Mouse (Mus musculus) gastrocnemius, postnatal 25 days (tissue): ENCODE measurements at regions not wholly inside any gene's neighbourhood (a gene's known extent, or its start where the extent isn't known, plus 50 kb on each side); places are given as distances from the start of the nearest gene placed in this dataset.

Source experiments
- DNase-seq: peaks from one replicate; pipeline ENCODE4 v3.0.0; 2022

- no peak for DNase-seq
Observed at GRCm38 (mm10) chr3:104343096-104343495, 122.9 kb upstream of the Magi3 start.

- no peak for DNase-seq
Observed at GRCm38 (mm10) chr3:104342220-104342619, 122.0 kb upstream of the Magi3 start.

DNA sequence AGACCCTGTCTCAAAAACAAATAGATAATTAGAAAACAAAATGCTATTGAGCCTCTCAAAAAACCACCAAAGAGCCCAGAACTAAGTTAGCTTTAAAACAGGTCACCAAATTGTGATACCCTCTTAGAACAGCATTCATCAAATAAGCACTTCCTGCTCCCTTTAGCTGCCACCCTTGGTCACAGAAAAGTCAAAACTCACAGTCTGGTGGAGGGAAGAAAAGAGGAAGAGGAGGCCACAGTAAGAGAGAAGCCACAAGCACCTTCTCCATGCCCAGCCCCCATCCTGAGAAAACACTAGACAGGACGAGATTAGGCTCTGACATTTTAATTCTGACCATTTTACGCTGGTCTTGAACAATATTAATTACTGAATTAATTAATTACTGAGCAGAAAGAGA, 120.2 kb upstream of the Magi3 start:
- no peak for DNase-seq

GRCm38 (mm10) chr3:104336867-104337266, 116.7 kb upstream of the Magi3 start:
- no peak for DNase-seq

- DNase-seq = no peak
Observed at GRCm38 (mm10) chr3:104336308-104336707, 116.1 kb upstream of the Magi3 start.

GRCm38 (mm10) chr3:104334760-104335159, 114.6 kb upstream of the Magi3 start:
- no peak for DNase-seq

DNA sequence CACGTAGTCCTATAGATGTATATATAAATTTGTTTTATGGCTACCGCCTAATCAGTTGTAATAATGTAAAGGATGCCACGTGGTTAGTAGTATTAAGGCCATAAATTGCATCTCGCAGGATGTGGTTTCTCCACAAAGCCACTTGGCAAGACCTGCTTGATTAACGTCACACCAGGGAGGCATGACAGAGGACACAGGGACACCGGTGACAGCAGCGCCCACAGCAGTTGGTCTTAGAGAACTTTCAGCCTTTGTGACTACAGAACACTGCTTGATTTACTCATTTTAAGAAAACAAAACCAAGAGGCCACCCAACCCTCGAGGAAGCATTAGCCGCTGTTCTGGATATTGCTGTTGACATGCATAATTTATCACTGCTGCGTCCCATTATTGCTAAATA, 113.2 kb upstream of the Magi3 start:
- DNase-seq = no peak

- no peak for DNase-seq
Observed at GRCm38 (mm10) chr3:104330646-104331045, 110.5 kb upstream of the Magi3 start.

DNA sequence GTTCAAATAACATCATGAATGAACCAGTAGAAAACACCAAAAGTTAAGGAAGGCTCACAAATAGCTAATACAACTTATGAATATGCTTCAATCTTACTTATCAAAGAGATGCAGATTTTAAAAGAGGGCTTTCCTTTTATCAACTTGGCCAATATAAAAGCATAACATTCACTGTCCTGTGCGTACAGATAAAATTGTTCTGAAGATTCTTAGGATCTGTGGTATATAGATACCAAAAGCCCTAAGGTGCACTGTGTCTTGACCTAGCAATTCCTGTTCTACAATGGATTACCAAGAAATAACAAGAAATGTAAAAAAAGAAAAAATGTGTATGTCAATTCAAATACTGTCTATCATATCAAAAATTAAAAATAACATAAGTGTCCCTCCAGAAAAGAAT, 107.7 kb upstream of the Magi3 start:
- no peak for DNase-seq

- DNase-seq = no peak
Observed at GRCm38 (mm10) chr3:104327034-104327729, 107.0 kb upstream of the Magi3 start.

DNA sequence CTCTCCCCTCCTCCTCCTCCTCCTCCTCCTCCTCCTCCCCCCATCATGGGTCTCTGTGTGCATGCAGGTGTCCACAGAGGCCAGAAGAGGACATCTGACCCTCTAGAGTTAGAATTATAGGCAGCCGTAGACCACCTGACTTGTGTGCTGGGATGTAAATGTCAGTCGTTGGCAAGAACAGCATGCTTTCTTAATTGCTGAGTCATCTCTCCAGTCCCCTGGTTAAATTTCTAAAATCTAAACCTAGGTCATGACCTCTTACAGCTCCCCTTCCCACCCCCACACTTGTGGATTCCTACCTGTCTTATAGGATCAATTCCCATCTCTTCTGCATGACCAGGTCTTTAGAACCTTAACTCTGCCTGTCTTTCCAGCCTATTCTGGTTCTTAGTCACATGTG, 102.4 kb upstream of the Magi3 start:
- no peak for DNase-seq

- no peak for DNase-seq
Observed at GRCm38 (mm10) chr3:104320404-104320803, 100.2 kb upstream of the Magi3 start.

DNA sequence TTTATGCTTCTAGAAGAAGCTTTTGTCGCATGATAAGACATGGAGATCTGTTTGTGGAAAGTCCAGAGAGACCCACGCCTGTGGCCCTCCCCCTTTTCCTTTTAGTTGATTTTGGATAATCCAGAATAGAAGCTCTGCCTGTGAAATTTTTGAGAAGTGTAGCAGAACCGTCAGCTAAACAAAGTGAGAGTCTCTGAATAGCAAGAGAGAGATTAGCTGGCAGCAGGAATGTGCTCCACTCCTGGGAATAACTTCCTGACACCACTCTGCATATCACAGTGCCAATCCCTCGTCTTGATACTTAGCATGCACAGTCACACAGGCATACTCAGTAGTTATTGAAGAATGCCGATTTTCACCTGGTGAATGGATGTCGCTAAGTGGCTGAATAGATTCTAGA, 99.2 kb upstream of the Magi3 start:
- no peak for DNase-seq

DNA sequence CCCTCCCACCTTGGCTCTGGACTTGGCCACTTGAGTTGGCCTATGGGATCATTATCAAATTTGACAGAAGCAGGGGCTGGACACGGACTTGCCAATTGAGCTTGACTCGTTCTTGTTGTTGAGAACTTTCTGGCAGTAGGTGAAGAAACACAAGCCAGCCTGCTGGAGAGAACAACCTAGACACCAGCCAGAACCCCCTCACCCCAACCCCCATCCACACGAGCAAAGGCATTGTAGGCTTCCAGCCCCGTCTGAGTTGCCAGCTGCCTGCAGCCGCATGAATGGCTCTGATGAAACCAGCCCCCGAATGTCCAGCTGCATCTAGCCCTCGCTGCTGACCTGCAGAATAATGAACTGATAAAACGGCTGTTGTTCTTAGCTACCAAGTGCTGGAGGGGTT, 98.7 kb upstream of the Magi3 start:
- peak; percentile 67 for DNase-seq

DNA sequence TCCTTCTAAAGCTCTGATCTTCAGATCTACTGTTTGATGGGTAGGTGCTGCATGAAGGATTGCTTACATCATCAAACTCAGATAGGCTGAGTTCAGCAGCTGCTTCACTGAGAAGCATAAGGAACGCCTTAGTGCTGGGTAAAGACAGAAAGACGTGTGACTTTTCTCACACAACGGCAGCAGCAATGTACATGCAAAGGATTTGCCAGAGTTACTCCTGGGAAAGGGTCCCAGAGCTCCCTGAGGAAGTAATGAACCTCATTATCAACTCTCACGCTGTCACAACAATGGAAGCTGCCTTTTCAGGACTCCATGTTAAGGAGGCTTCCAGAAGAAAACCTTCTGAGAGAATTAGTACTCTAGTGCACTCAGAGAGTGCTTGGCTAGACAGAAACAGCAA, 97.4 kb upstream of the Magi3 start:
- no peak for DNase-seq

- DNase-seq = no peak
Observed at GRCm38 (mm10) chr3:104313063-104313462, 92.9 kb upstream of the Magi3 start.

DNA sequence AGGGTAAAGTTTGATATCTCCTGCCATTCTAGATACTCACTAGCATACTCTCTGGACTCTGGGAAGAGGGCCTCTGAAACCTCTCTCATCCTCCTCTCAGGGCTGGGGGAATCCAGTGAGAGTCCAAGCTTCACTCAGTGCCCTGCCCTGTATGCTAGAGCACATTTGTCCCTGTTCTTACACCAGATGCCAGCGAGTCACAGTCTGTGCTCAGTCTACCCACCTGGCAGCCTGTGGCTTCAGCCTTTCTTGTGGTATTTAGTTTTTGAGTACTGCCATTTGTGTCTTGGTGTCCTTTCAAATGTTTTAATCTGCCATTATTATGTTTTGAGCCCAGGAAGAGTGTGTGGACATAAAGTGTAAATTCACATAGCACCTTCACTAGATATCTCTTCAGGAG, 86.8 kb upstream of the Magi3 start:
- DNase-seq = no peak

DNA sequence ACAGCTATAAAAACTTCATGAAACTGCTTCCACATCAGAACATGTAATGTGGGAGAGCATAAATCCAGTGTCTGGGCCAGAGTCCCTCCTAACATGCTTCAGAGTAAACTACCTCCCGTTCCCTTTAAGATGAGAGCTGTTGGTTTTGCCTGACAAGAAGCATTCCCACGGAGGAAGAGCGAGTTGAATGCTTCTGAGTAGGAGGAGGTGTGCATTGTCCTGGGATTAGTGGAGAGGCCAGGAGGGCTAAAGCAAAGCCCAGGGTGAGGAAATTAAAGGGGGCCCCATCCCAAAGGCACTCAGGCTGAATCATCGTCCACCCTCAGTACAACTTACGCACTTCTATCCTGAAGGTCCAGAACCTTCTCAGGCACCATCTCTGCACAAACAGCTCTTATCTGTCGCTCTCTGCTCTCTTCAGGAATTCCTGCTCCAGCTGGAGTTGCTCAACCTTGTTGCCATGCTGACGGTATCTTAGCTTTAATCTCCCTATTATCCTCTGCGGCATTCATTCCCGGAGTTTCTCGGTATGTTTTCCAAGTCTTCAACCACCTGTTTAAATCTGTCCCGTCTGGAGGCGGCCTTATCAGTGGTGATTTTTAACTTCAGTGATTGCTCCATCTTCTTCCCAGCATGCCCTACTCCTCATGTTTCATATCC, 85.9 kb upstream of the Magi3 start:
- DNase-seq = no peak

- peak; percentile 17 for DNase-seq
Observed at GRCm38 (mm10) chr3:104303577-104303976, 83.4 kb upstream of the Magi3 start.

- no peak for DNase-seq
Observed at GRCm38 (mm10) chr3:104300201-104300600, 80.0 kb upstream of the Magi3 start.

GRCm38 (mm10) chr3:104298878-104299277, 78.7 kb upstream of the Magi3 start:
- DNase-seq = no peak

DNA sequence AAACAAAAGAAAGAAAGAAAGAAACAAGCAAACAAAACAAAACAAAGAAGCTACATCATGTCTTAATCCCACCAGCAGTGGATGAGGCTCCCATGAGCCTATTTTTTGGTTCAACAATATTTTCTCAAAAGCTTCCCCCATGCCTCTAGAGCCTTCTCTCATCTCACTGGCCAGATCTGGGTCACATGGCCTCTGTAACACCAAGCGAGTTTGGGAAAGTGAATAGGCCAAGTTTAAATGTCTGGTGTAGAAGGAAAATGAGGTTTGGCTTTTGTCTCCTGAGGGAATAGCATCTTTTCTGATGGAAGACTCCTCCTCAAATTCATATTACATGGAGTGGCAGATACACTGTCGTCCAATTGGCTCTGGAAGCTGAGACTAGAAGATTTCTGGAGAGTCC, 78.2 kb upstream of the Magi3 start:
- no peak for DNase-seq

GRCm38 (mm10) chr3:104297112-104297511, 76.9 kb upstream of the Magi3 start:
- DNase-seq = no peak

DNA sequence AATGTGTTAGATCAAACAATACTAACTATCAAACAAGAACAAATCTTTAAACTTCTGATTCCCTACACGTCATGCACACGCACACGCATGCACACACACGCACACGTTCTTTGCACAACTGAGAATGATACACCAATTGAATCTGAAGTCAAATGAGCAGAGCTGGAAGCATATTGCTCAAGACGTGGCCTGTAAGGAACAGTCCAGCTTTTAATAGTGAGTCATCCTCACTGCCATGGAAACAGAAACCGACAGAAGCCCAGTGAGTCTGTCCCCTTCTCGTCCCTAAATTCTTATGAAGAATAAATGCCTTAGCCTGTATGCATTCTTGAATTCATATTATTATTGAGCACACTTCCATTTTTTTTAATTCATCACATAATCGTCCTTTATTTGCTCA, 75.7 kb upstream of the Magi3 start:
- DNase-seq = peak; percentile 7
